Comparison of ENCODE assay signal across 1 mouse cellular context in the genomic region with DNA sequence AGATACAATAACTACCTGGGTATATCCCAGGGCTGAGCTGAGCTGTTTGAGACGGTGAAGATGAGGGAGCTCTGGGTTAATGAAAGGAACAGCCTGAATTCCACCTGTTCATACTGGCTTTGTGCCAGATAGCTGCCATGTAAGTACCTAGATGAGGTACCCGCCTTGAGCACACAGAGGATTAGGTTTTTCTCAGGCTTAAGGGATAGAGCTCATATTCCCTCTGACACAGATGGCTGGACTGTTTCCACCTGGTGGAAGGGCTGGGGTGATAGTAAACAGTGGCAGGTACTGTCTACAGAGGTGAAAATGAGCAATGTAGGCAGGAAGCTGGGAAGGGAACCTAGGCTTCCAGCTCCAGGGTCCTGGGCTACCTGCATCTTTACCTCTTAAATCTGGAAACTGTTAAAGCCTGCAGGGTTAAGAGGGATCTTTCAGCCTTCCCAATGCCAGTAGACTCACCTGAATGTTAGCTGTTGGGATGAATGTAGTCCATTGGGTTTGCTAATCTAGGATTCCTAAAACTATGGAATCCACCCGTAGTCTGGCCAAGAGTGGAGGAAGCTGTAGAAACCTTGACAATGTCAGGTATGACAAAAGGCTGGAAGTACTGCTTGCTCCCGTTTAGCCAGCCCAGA.
TF ChIP-seq lines count a peak whose summit lies in the region.

No protein-coding gene starts in this region.

TF ChIP-seq in MEL, 35 proteins besides CTCF, POLR2A, EP300 and RAD21:
- TF ChIP-seq POLR2AphosphoS2 (IDR thresholded peaks at IDR 0.05; ENCODE audit: low read length) = peak; percentile 96
- TF ChIP-seq POLR2AphosphoS5 (IDR thresholded peaks at IDR 0.05; ENCODE audit: borderline replicate concordance, low read depth, low read length) = peak; percentile 39; the same call in 1 of the 2 replicates
- peak; percentile 40 for TF ChIP-seq CHD2 (IDR thresholded peaks at IDR 0.05; ENCODE audit: low read length)
- 0 out of 2 replicates have a peak, but pooled peaks have one; percentile 7 for TF ChIP-seq MYB (IDR thresholded peaks at IDR 0.05; ENCODE audit: low read depth, low read length)
- no peak for TF ChIP-seq CHD1 (IDR thresholded peaks at IDR 0.05; ENCODE audit: low read depth, low read length)
- no peak for TF ChIP-seq USF2 (IDR thresholded peaks at IDR 0.05; ENCODE audit: borderline replicate concordance in 1 of 2, insufficient read depth in 1 of 2, low read depth in 1 of 2, low read length in 2 of 2)
- TF ChIP-seq ZMIZ1 (IDR thresholded peaks at IDR 0.05; ENCODE audit: low read depth, low read length) = peak; percentile 48; the same call in 1 of the 2 replicates
